Mouse (Mus musculus): Measurements from ENCODE around the gene Crisp4.

Gene Crisp4

GRCm38 (mm10) chr1:18145802-18146201 lies at the start of gene Crisp4:
Gene Crisp4, minus strand, starts transcription at chr1:18145902.
- DNase-seq (ENCODE audit: extremely low spot score) = no peak

GRCm38 (mm10) chr1:18191719-18192118 lies 46.0 kb upstream of the Crisp4 start:
- DNase-seq (ENCODE audit: extremely low spot score) = no peak

- no peak for DNase-seq (ENCODE audit: extremely low spot score)
Measured at GRCm38 (mm10) chr1:18190714-18191712, 45.3 kb upstream of the Crisp4 start.

GRCm38 (mm10) chr1:18181167-18181566 lies 35.5 kb upstream of the Crisp4 start:
- DNase-seq (ENCODE audit: extremely low spot score) = no peak

GRCm38 (mm10) chr1:18170573-18170972 lies 24.9 kb upstream of the Crisp4 start:
- DNase-seq (ENCODE audit: extremely low spot score) = no peak

GRCm38 (mm10) chr1:18168261-18168660 lies 22.6 kb upstream of the Crisp4 start:
- no peak for DNase-seq (ENCODE audit: extremely low spot score)

- no peak for DNase-seq (ENCODE audit: extremely low spot score)
Measured at GRCm38 (mm10) chr1:18159082-18159481, 13.4 kb upstream of the Crisp4 start.

GRCm38 (mm10) chr1:18148211-18148610 lies 2.5 kb upstream of the Crisp4 start:
- DNase-seq (ENCODE audit: extremely low spot score) = no peak

- no peak for DNase-seq (ENCODE audit: extremely low spot score)
Measured at GRCm38 (mm10) chr1:18131691-18132090, 14.0 kb downstream of the Crisp4 start.

GRCm38 (mm10) chr1:18129983-18130382 lies 15.7 kb downstream of the Crisp4 start:
- no peak for DNase-seq (ENCODE audit: extremely low spot score)

- DNase-seq (ENCODE audit: extremely low spot score) = peak; percentile 20
Measured at GRCm38 (mm10) chr1:18106720-18107355, 38.9 kb downstream of the Crisp4 start.

- DNase-seq (ENCODE audit: extremely low spot score) = peak; percentile 24
Measured at GRCm38 (mm10) chr1:18105866-18106529, 39.7 kb downstream of the Crisp4 start.

- no peak for DNase-seq (ENCODE audit: extremely low spot score)
Measured at GRCm38 (mm10) chr1:18105029-18105865, 40.5 kb downstream of the Crisp4 start.

Data from embryo, embryonic 9.5 days (tissue).